Mouse (Mus musculus): ENCODE data around the gene Leng8. TPM values are rescaled to one million over a fixed set of nuclear protein-coding genes. Genes with fewer than 3 reads are reported as not detected.
"Not testable (repeated sequence)": the region's sequence is repeated elsewhere in the genome, so short reads cannot be mapped to it uniquely, and the experiment has no call there.

Leng8 gene
- polyA plus RNA-seq, 1 experiment = 20.2 TPM

GRCm38 (mm10) chr7:4148341-4149208 lies 11.7 kb downstream of the Leng8 start:
- peak overlapping the region; percentile 97 for H3K27ac ChIP-seq (replicated peaks; ENCODE audit: low read depth, low read length)
- peaks cover 4% of the 10 kb centered on the region; the same call in 1 of the 2 replicates for H3K4me1 ChIP-seq (ENCODE audit: control insufficient read depth, insufficient read depth, insufficient read length, low read length)

GRCm38 (mm10) chr7:4149209-4150054 lies 12.6 kb downstream of the Leng8 start:
- peak overlapping the region; percentile 97 for H3K27ac ChIP-seq (replicated peaks; ENCODE audit: low read depth, low read length)
- H3K4me1 ChIP-seq (ENCODE audit: control insufficient read depth, insufficient read depth, insufficient read length, low read length) = peaks cover 4% of the 10 kb centered on the region; the same call in 1 of the 2 replicates
- peak overlapping the region; percentile 74 for H3K4me3 ChIP-seq (ENCODE audit: insufficient read depth, low read depth, low read length)

More at GRCm38 (mm10) chr7:4148341-4149208, 11.7 kb downstream of the Leng8 start:
- H3K4me3 ChIP-seq (ENCODE audit: insufficient read depth, low read depth, low read length) = peak overlapping the region; percentile 74

GRCm38 (mm10) chr7:4150059-4150541 lies 13.3 kb downstream of the Leng8 start, which contains the start of gene Leng9:
TSS of gene Leng9 (minus strand) at chr7:4150374.
- Histone ChIP-seq H3K4me1 (ENCODE audit: control insufficient read depth, insufficient read depth, insufficient read length, low read length) (peaks cover 4% of the 10 kb centered on the region; the same call in 1 of the 2 replicates), H3K27ac (replicated peaks; ENCODE audit: low read depth, low read length) (peak within 1 kb of the TSS; percentile 97), H3K4me3 (ENCODE audit: insufficient read depth, low read depth, low read length) (peak within 1 kb of the TSS; percentile 74)

GRCm38 (mm10) chr7:4150811-4151221 lies 14.0 kb downstream of the Leng8 start:
- Histone ChIP-seq H3K27ac (replicated peaks; ENCODE audit: low read depth, low read length) (peak overlapping the region; percentile 97), H3K4me3 (ENCODE audit: insufficient read depth, low read depth, low read length) (peak overlapping the region; percentile 74), H3K4me1 (ENCODE audit: control insufficient read depth, insufficient read depth, insufficient read length, low read length) (peaks cover 4% of the 10 kb centered on the region; the same call in 1 of the 2 replicates)

- Histone ChIP-seq H3K27ac (replicated peaks; ENCODE audit: low read depth, low read length) (no peak overlapping the region; the same call in 1 of the 2 replicates), H3K4me3 (ENCODE audit: insufficient read depth, low read depth, low read length) (peak overlapping the region; percentile 74), H3K4me1 (ENCODE audit: control insufficient read depth, insufficient read depth, insufficient read length, low read length) (peaks cover 4% of the 10 kb centered on the region; the same call in 1 of the 2 replicates)
Observed at GRCm38 (mm10) chr7:4151241-4151640, 14.4 kb downstream of the Leng8 start.

GRCm38 (mm10) chr7:4154356-4154755 lies 17.5 kb downstream of the Leng8 start:
- Histone ChIP-seq H3K4me1 (ENCODE audit: control insufficient read depth, insufficient read depth, insufficient read length, low read length) (no peaks in the 10 kb centered on the region; the same call in 1 of the 2 replicates), H3K4me3 (ENCODE audit: insufficient read depth, low read depth, low read length) (no peak overlapping the region), H3K27ac (replicated peaks; ENCODE audit: low read depth, low read length) (no peak overlapping the region)

- no peaks in the 10 kb centered on the region; the same call in 1 of the 2 replicates for H3K4me1 ChIP-seq (ENCODE audit: control insufficient read depth, insufficient read depth, insufficient read length, low read length)
- no peak overlapping the region for H3K4me3 ChIP-seq (ENCODE audit: insufficient read depth, low read depth, low read length)
- no peak overlapping the region for H3K27ac ChIP-seq (replicated peaks; ENCODE audit: low read depth, low read length)
Observed at GRCm38 (mm10) chr7:4154976-4155375, 18.1 kb downstream of the Leng8 start.

- H3K4me3 ChIP-seq (ENCODE audit: insufficient read depth, low read depth, low read length); H3K27ac ChIP-seq (replicated peaks; ENCODE audit: low read depth, low read length); H3K4me1 ChIP-seq (ENCODE audit: control insufficient read depth, insufficient read depth, insufficient read length, low read length): not testable (repeated sequence)
Observed at GRCm38 (mm10) chr7:4161596-4161995, 24.8 kb downstream of the Leng8 start.

- H3K4me1 ChIP-seq (ENCODE audit: control insufficient read depth, insufficient read depth, insufficient read length, low read length) = 0 out of 2 replicates have a peak, but pooled peaks cover 3% of the 10 kb centered on the region
- peak overlapping the region; percentile 84 for H3K4me3 ChIP-seq (ENCODE audit: insufficient read depth, low read depth, low read length)
- 0 out of 2 replicates have a peak overlapping the region, but pooled peaks have one; percentile 1 for H3K27ac ChIP-seq (replicated peaks; ENCODE audit: low read depth, low read length)
Observed at GRCm38 (mm10) chr7:4163571-4164072, 26.8 kb downstream of the Leng8 start.

- H3K27ac ChIP-seq (replicated peaks; ENCODE audit: low read depth, low read length) = peak within 1 kb of the TSS; percentile 35; the same call in 1 of the 2 replicates
- 0 out of 2 replicates have a peak, but pooled peaks cover 3% of the 10 kb centered on the region for H3K4me1 ChIP-seq (ENCODE audit: control insufficient read depth, insufficient read depth, insufficient read length, low read length)
- peak within 1 kb of the TSS; percentile 84 for H3K4me3 ChIP-seq (ENCODE audit: insufficient read depth, low read depth, low read length)
Observed at GRCm38 (mm10) chr7:4164090-4164910, 27.5 kb downstream of the Leng8 start, which contains the start of gene Cdc42ep5. TSS of gene Cdc42ep5 (minus strand) at chr7:4164860.

GRCm38 (mm10) chr7:4165286-4165685 lies 28.4 kb downstream of the Leng8 start:
- H3K27ac ChIP-seq (replicated peaks; ENCODE audit: low read depth, low read length) = no peak overlapping the region
- no peak overlapping the region for H3K4me3 ChIP-seq (ENCODE audit: insufficient read depth, low read depth, low read length)
- 0 out of 2 replicates have a peak, but pooled peaks cover 3% of the 10 kb centered on the region for H3K4me1 ChIP-seq (ENCODE audit: control insufficient read depth, insufficient read depth, insufficient read length, low read length)

- Histone ChIP-seq H3K4me1 (ENCODE audit: control insufficient read depth, insufficient read depth, insufficient read length, low read length) (0 out of 2 replicates have a peak, but pooled peaks cover 3% of the 10 kb centered on the region), H3K27ac (replicated peaks; ENCODE audit: low read depth, low read length) (no peak overlapping the region), H3K4me3 (ENCODE audit: insufficient read depth, low read depth, low read length) (no peak overlapping the region)
Observed at GRCm38 (mm10) chr7:4167098-4167497, 30.3 kb downstream of the Leng8 start.

- Histone ChIP-seq H3K4me1 (ENCODE audit: control insufficient read depth, insufficient read depth, insufficient read length, low read length) (no peaks in the 10 kb centered on the region), H3K4me3 (ENCODE audit: insufficient read depth, low read depth, low read length) (no peak overlapping the region), H3K27ac (replicated peaks; ENCODE audit: low read depth, low read length) (no peak overlapping the region)
Observed at GRCm38 (mm10) chr7:4170193-4170938, 33.5 kb downstream of the Leng8 start.
